Mouse (Mus musculus) adrenal gland, postnatal 10 days (tissue): ENCODE results near the gene Gm10260. TPM values are rescaled to one million over a fixed set of nuclear protein-coding genes. Genes with fewer than 3 reads are reported as not detected.
A peak's percentile ranks its signal among the peaks of the same experiment; 100 is the strongest.

Experiments used
- DNase-seq: peaks from one replicate; pipeline ENCODE4 v3.0.0; 2021; ENCODE audit warnings: mixed read lengths
- long read RNA-seq, 2 experiments: library from polyadenylated mRNA; stranded (forward); transcript quantifications; one replicate each; pipeline ENCODE4 v2.0.0; 2021
- total RNA-seq, 2 experiments: library from RNA; stranded (reverse); gene quantifications; 2 replicates each; pipeline ENCODE4 v1.2.3; 2021

Gm10260 gene
- total RNA-seq = 100 to 1,000 TPM; 238 to 264 TPM
- long read RNA-seq, experiment 1, partial matches to known transcripts = 0 of 4 reads
- long read RNA-seq, experiment 1, other reads (novel, unspliced or antisense) = 0 of 4 reads
- long read RNA-seq, experiment 2 = 0 reads

- DNase-seq = no peak
These were observed at the start of gene Gm10260 for GRCm38 (mm10) chr13:97760532-97760931. Gene Gm10260 (minus strand): TSS chr13:97760632.

- DNase-seq = no peak
These were observed 49.4 kb upstream of the Gm10260 start for GRCm38 (mm10) chr13:97809828-97810227.

DNA sequence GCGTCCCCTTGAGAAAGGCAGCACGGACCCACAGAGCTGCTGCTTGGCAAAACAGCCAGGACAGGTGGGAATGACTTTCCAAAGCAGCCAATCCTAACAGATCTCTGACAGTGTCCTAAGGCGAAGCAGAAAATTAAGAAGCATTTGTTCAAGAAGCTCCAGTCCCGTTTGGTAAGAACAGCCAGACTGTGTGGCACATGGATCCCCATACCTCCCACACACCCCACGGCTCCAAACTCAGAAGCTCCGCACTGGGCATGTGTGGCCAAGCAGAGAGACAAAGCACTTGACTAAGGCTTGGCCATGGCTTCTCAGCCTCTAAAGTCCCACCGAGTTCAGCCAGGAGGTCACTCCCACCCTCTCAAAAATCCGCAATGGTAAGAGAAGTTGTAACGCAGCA, 45.5 kb upstream of the Gm10260 start:
- DNase-seq = no peak

DNA sequence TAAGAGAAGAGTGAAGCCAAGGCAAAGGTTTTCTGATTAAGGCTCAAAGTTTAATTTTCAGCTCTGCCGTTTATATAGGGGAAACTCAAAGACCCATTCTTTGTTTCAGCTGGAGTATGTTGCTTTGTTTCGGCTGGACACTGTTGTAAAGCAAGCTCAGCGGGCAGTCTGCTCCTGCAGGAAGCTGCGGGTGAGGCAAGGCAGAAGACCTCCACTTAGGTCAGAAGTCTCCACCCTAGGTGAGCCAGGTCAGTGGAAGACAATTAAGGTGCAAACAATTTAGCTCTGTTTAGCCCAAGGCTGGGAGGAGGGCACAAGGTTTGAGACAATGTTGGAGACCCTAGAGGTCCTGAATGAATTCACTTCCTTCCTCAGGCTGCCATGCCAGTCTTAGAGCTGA, 42.0 kb upstream of the Gm10260 start:
- no peak for DNase-seq

DNA sequence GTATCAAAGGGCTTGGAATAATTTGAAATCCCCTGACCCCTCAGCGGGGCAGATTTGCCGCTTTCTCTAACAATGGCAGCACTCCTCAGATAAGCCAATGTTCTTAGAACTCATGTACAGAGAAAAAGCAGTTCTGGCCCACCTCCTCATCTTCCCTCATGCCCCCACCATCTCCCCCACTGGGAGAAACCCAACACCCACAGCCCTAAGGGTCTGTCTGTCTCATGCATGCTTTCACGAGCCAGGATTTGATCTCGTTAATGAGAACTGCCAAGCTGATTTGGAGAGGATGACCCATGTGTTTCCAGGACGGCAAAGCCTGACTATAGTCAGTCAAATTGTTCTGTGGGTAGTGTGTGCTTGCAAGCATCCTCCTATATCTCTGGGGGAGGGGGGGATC, 37.0 kb upstream of the Gm10260 start:
- no peak for DNase-seq

GRCm38 (mm10) chr13:97794780-97795179, 34.3 kb upstream of the Gm10260 start:
- DNase-seq = no peak

DNA sequence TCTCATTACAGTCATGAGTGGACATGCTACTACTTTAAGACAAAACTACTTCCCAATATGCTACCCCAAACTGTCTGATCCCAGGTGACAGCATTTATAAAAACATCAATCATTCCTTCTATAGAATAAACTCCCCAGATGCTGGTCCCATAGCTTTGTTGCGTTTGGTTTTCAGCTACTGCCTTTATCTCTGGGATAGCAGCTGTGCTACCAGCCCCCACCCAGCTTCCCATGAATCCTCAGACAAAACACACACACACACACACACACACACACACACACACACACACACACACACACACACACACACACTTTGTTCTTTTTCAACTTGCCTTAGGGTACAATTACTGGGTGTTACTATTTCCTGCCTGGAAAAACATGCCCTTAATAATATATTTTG, 33.5 kb upstream of the Gm10260 start:
- DNase-seq = no peak

- no peak for DNase-seq
These were observed 31.2 kb upstream of the Gm10260 start for GRCm38 (mm10) chr13:97791664-97792063.

DNA sequence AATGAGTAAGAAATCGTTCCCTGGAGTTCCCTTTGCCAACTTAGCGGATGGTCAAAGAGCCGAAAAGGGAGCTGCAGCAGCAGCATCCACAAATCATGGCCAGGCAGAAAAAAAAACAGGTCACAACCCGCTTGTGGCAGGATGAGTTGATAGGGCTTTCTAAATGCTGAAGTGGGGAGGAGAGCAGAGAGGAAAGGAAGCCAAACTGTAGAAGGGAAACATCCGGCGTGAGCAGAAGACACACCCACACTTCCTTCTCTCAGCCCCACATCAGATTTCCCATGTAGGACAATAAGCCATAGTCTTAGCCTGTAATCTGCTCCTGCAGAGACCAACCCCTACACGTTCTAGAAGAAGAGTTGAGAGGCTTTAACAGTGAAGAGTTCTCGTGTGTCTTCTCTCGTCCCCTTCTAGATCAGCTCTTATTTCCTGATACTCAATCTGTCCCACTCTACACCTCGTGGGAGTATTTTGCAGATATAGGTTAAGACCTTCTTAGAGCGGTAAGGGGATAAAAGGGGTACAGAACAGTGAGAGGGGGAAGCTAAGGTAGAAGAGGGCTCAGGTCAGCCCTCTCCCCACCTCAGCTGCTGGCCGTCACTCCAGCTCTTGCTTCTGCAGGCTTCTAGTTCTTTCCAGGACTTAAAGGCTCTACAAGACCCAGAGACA, 29.5 kb upstream of the Gm10260 start:
- no peak for DNase-seq

DNA sequence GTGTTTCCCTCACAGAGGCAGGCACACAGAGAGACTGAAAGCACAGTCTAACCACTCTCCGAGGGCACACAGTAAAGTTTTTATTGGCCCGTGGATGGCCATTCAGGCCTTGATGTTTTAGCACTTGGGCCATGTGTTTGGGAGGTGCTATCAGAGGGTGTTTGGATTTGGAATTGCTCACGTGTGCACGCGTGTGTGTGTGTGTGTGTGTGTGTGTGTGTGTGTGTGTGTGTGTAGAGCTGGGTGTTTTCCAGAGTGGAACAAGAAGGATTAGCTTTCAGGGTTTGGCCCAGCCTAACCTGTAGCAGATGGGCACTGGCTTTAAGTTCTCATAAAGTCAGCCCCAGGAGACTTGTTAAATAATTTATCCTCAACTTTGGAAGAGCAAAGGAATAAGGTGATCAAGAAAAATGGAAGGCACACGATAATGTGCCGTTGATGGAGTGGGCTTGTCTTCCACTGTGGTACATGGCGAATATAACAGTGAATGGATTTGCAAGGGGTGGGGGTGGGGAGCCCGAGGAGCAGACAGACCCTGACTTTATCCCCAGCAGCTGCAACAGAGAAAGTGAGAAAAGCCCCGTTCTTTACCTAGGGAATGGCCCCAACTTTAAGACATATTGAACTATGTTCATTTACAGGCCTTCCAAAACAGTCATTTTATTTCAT, 24.9 kb upstream of the Gm10260 start:
- no peak for DNase-seq

DNA sequence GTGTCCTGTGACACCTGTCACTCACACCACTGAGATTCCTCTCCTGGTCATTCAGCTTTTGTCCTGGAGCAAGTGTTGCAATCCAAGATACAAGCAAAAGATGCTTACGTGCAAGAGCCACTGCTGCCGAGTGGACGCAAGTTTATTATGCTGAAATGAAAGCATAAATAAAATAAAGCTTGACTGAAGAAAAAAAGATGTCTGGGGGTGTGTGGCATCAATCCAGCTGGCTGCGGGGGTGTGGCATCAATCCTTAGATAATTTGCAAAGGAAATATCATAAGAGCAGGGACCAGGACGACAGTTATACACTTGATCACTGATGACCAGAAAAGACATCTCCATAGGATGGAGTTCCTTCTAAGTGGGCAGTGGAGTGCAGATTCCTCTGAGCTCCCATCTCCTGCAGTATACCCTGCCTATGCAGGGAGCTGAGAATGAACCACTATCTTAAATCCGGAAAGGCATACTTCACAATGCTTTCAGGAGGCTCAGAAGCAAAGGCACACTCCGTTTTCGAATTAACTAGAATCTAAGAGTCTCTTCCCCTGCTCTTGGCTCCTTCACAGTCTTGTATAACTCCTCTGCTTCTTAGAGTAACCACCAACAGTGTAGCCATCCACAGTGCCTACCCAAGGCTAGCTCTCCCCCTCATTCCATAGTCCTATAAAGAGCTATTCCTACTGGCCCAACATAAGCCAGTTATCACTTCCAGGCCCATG, 23.2 kb upstream of the Gm10260 start:
- DNase-seq = no peak

DNA sequence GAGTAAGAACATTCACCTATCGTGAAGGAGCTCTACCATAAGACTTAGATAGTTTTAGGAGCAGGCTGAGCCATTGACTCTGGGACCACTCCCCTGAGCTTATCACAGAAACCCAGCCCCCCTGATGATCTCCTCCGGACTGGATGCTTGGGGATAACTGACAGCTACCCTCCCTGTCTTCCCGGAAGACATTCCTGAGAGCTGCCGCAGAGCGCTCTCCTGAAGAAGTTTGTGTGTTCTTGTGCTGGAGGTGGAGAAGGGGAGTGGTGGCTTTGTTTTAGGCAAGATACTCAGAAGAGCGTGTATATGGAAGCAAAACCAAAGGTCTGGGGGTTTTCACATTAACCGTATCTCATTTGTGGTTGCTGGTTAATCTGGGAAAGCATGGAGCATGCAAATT, 21.6 kb upstream of the Gm10260 start:
- DNase-seq = no peak

GRCm38 (mm10) chr13:97781637-97782036, 21.2 kb upstream of the Gm10260 start:
- DNase-seq = no peak

- no peak for DNase-seq
These were observed 20.1 kb upstream of the Gm10260 start for GRCm38 (mm10) chr13:97780556-97780955.

- DNase-seq = no peak
These were observed 19.4 kb upstream of the Gm10260 start for GRCm38 (mm10) chr13:97779657-97780445.

- no peak for DNase-seq
These were observed 18.3 kb upstream of the Gm10260 start for GRCm38 (mm10) chr13:97778698-97779194.

DNA sequence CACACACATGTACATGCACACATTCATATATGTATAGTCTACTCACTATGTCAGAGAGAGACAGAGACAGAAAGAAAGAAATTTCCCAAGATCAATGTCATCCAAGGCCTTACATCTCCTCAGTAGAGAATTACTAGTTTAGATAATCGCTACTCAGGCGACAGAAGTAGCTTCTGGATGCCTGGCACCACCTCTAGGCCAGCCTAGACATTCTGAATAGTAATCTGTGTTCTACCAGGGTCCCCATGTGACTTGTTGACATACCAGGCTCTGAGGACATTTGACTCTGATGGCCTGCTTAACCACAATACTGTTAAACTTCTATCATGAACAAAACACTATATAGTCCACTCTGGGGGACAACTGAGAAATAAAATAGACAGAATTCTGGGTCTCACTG, 17.2 kb upstream of the Gm10260 start:
- DNase-seq = no peak

GRCm38 (mm10) chr13:97776702-97777101, 16.3 kb upstream of the Gm10260 start:
- DNase-seq = peak; percentile 72

GRCm38 (mm10) chr13:97775907-97776306, 15.5 kb upstream of the Gm10260 start:
- no peak for DNase-seq

GRCm38 (mm10) chr13:97774740-97775425, 14.5 kb upstream of the Gm10260 start:
- peak; percentile 74 for DNase-seq

DNA sequence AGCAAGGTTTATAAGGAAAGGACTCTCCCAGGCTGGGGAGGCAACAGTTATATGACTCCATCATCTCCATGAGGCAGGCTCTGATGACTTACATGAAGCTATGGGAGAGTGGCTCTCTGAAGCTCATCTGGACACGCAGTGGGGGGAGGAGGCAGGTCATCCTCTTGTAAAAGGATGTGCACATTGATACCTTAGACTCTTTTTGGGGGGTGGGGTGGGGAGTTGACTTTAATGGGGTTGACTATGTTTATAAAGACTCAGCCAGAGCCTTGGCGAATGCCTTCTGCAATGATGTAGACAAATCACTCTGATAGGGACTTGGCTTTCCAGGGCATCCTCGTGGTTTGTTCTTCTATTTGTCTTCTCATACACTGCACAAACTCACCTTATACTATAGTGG, 8.8 kb upstream of the Gm10260 start:
- DNase-seq = no peak

DNA sequence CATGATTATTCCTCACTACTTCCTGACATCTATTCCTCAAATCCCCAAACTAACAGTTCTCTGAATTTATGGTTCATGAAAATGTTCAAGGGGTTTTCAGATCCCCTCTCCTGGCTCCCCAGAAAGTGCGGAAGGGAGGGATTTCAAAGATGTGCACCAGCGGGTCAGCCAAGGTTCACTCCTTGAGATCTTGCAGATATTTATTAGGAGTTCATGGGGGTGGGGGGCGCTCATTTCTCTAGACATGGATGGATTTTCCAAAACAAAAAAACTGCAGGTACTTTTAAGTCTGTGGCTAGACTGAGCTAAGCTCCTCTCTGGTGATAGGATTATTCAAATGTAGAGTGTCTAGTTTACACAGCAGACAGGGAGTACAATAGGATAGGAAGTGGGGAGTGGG, 8.4 kb upstream of the Gm10260 start:
- no peak for DNase-seq
